ENCODE assay signal across 23 mouse cellular contexts in genomic region chr16:21848847-21849246, GRCm38 (mm10). TPM values are rescaled to one million over a fixed set of nuclear protein-coding genes. Genes with fewer than 3 reads are reported as not detected.
DNase-seq lines count a peak whose midpoint lies in the region; ATAC-seq and TF ChIP-seq lines count a peak whose summit lies in the region.
"Had no signal": no experiment of that assay in that cellular context is flagged by ENCODE, and none has a peak within 500 bp of the region (broad histone marks: within the 10 kb centered on the region; RNA-seq: fewer than 3 reads in every experiment).

No protein-coding gene starts in this region.

- DNase-seq in hindbrain, embryonic 14.5 days (ENCODE audit: low spot score), result no peak
- DNase-seq in hindbrain, postnatal 0 days (ENCODE audit: low spot score), result no peak
- DNase-seq in neural tube, embryonic 10.5 days (ENCODE audit: extremely low spot score, low spot score), result no peak
- DNase-seq in left cerebral cortex, adult 2 months (ENCODE audit: extremely low spot score in 1 of 2, low spot score in 2 of 2), result no peak
- DNase-seq in urinary bladder, adult 2 months (ENCODE audit: low spot score), result no peak
- DNase-seq: adrenal gland, adult 2 months; adrenal gland, postnatal 10 days; adrenal gland, postnatal 25 days; B cell, adult 2 months; cerebellum, adult 11 months; cerebellum, adult 18-20 months; cerebellum, adult 8-10 months; cerebellum, adult 9-11 months; cerebellum, postnatal 14 days; cerebellum, postnatal 36 days had no signal

- no peak overlapping the region for H3K9ac ChIP-seq in hindbrain, embryonic 14.5 days
- H3K9ac ChIP-seq in hindbrain, postnatal 0 days (replicated peaks; ENCODE audit: low read length), result no peak overlapping the region
- H3K9ac ChIP-seq in neural tube, embryonic 13.5 days, result no peak overlapping the region
- H3K9ac ChIP-seq: embryonic facial prominence, embryonic 12.5 days; forebrain, embryonic 13.5 days; forebrain, embryonic 15.5 days had no signal

- no peak for ATAC-seq in hindbrain, embryonic 14.5 days (ENCODE audit: low FRiP score)
- no peak for ATAC-seq in hindbrain, postnatal 0 days
- no peak for ATAC-seq in neural tube, embryonic 13.5 days (ENCODE audit: low read depth)
- peak; percentile 70 for ATAC-seq in granulocyte monocyte progenitor cell, adult 5-6 weeks (replicated peaks; ENCODE audit: poor library complexity, severe bottlenecking)
- ATAC-seq in megakaryocyte progenitor cell, adult 5-6 weeks (replicated peaks; ENCODE audit: poor library complexity), result peak; percentile 42
- ATAC-seq: CD4-positive, CD25-positive, alpha-beta regulatory T cell, adult 4 months; forebrain, embryonic 13.5 days; forebrain, embryonic 15.5 days had no signal

- no peak overlapping the region for H3K27ac ChIP-seq in hindbrain, embryonic 14.5 days
- H3K27ac ChIP-seq in hindbrain, postnatal 0 days, result no peak overlapping the region
- no peak overlapping the region for H3K27ac ChIP-seq in neural tube, embryonic 13.5 days (replicated peaks)
- H3K27ac ChIP-seq in left cerebral cortex, adult 2 months, result no peak overlapping the region
- H3K27ac ChIP-seq: embryonic facial prominence, embryonic 10.5 days; embryonic facial prominence, embryonic 12.5 days; forebrain, embryonic 13.5 days; forebrain, embryonic 15.5 days had no signal

- H3K36me3 ChIP-seq in hindbrain, embryonic 14.5 days (replicated peaks; ENCODE audit: control insufficient read depth, insufficient read depth), result no peaks in the 10 kb centered on the region
- no peaks in the 10 kb centered on the region for H3K36me3 ChIP-seq in hindbrain, postnatal 0 days (ENCODE audit: insufficient read depth, low read length)
- H3K36me3 ChIP-seq in neural tube, embryonic 13.5 days, result no peaks in the 10 kb centered on the region
- H3K36me3 ChIP-seq: embryonic facial prominence, embryonic 10.5 days; embryonic facial prominence, embryonic 12.5 days; forebrain, embryonic 15.5 days had no signal

- 87% methylated on average over 4 of the region's 4 CpGs for WGBS in hindbrain, embryonic 14.5 days
- WGBS in hindbrain, postnatal 0 days, result 87% methylated on average over 4 of the region's 4 CpGs
- 91% methylated on average over 4 of the region's 4 CpGs for WGBS in neural tube, embryonic 13.5 days

- intact Hi-C loops in left cerebral cortex, adult 2 months (cut with DNase I), result loop anchor here (5.0 kb wide), 1 partner anchor 63 kb away; no protein-coding TSS in a partner anchor

- no peaks in the 10 kb centered on the region for H3K27me3 ChIP-seq in hindbrain, embryonic 14.5 days (ENCODE audit: control insufficient read depth, insufficient read depth, low read length)
- H3K27me3 ChIP-seq in hindbrain, postnatal 0 days (ENCODE audit: insufficient read depth, low read length), result no peaks in the 10 kb centered on the region
- H3K27me3 ChIP-seq in neural tube, embryonic 13.5 days, result no peaks in the 10 kb centered on the region
- H3K27me3 ChIP-seq: embryonic facial prominence, embryonic 12.5 days; forebrain, embryonic 13.5 days; forebrain, embryonic 15.5 days had no signal

- peaks cover 43% of the 10 kb centered on the region for H3K4me1 ChIP-seq in hindbrain, embryonic 14.5 days (replicated peaks; ENCODE audit: control insufficient read depth, insufficient read depth, low read length)
- H3K4me1 ChIP-seq in hindbrain, postnatal 0 days (ENCODE audit: insufficient read depth, low read length), result peaks cover 10% of the 10 kb centered on the region; the same call in 1 of the 2 replicates
- peaks cover 66% of the 10 kb centered on the region for H3K4me1 ChIP-seq in neural tube, embryonic 13.5 days (replicated peaks)

- no peak for TF ChIP-seq CTCF in hindbrain, postnatal 0 days (IDR thresholded peaks at IDR 0.05; ENCODE audit: low read depth)
- no peak for TF ChIP-seq CTCF in left cerebral cortex, adult 2 months (IDR thresholded peaks at IDR 0.05)

- H3K9me3 ChIP-seq in hindbrain, embryonic 14.5 days (ENCODE audit: control insufficient read depth, low read length), result no peaks in the 10 kb centered on the region
- no peaks in the 10 kb centered on the region for H3K9me3 ChIP-seq in hindbrain, postnatal 0 days (ENCODE audit: low read length)
- no peaks in the 10 kb centered on the region for H3K9me3 ChIP-seq in neural tube, embryonic 13.5 days
- H3K9me3 ChIP-seq: embryonic facial prominence, embryonic 10.5 days; embryonic facial prominence, embryonic 12.5 days; forebrain, embryonic 13.5 days; forebrain, embryonic 15.5 days had no signal

- no peak overlapping the region for H3K4me3 ChIP-seq in hindbrain, embryonic 14.5 days (replicated peaks; ENCODE audit: low read length)
- no peak overlapping the region for H3K4me3 ChIP-seq in hindbrain, postnatal 0 days (ENCODE audit: low read length)
- 0 out of 2 replicates have a peak overlapping the region, but pooled peaks have one; percentile 3 for H3K4me3 ChIP-seq in neural tube, embryonic 13.5 days
- no peak overlapping the region for H3K4me3 ChIP-seq in left cerebral cortex, adult 2 months
- H3K4me3 ChIP-seq: embryonic facial prominence, embryonic 10.5 days; embryonic facial prominence, embryonic 12.5 days; forebrain, embryonic 13.5 days; forebrain, embryonic 15.5 days had no signal

- 0 out of 2 replicates have a peak overlapping the region, but pooled peaks have one; percentile 12 for H3K4me2 ChIP-seq in hindbrain, embryonic 14.5 days (replicated peaks)
- no peak overlapping the region for H3K4me2 ChIP-seq in hindbrain, postnatal 0 days (ENCODE audit: low read depth, low read length)
- peak overlapping the region; percentile 35 for H3K4me2 ChIP-seq in neural tube, embryonic 13.5 days
- H3K4me2 ChIP-seq: embryonic facial prominence, embryonic 12.5 days; forebrain, embryonic 13.5 days; forebrain, embryonic 15.5 days had no signal

RNA-seq across cellular contexts. Expression of gene Map3k13, which starts 54.7 kb away (rescaled TPM):
- polyA plus RNA-seq in hindbrain, embryonic 14.5 days (2014; fragmentation: Nextera tagmentation; extraction: Ambion mirVana), result 8.3 and 8.5 TPM in 2 replicates
- total RNA-seq in hindbrain, postnatal 0 days (2014; rRNA removed), result 12.8 and 12.9 TPM in 2 replicates
- 3.9 and 4.5 TPM in 2 replicates for polyA plus RNA-seq in hindbrain, postnatal 0 days (2015; fragmentation: Nextera tagmentation; extraction: Ambion mirVana)
- 8.7 and 9.5 TPM in 2 replicates for polyA plus RNA-seq in neural tube, embryonic 13.5 days (2015; fragmentation: Nextera tagmentation; extraction: Ambion mirVana)
- total RNA-seq in granulocyte monocyte progenitor cell, adult 5-6 weeks (2014; fragmentation: Nextera tagmentation), result 0.64 TPM in 1 of 2 replicates, not detected in the other
- 0.22 TPM in 1 of 2 replicates, not detected in the other for total RNA-seq in granulocyte monocyte progenitor cell, adult 5-6 weeks (2017)
- total RNA-seq in megakaryocyte progenitor cell, adult 5-6 weeks (2015), result 0.10 TPM in 1 of 2 replicates, not detected in the other
- 0.03 TPM in 1 of 2 replicates, not detected in the other for total RNA-seq in megakaryocyte progenitor cell, adult 5-6 weeks (2017)
- 10 to 100 TPM; 15.3 to 19.0 TPM for total RNA-seq in left cerebral cortex, adult 2 months (2021)
- polyA plus RNA-seq in urinary bladder, adult 2 months (2012; rRNA removed), result 0.69 and 0.96 TPM in 2 replicates

Comparison
In these comparisons a context has a peak if more than half of its experiments do, and no peak if none do; other contexts are left out.
1. ATAC-seq: peak in granulocyte monocyte progenitor cell, adult 5-6 weeks (single experiment) and megakaryocyte progenitor cell, adult 5-6 weeks (single experiment); none in hindbrain, embryonic 14.5 days (single experiment), hindbrain, postnatal 0 days (single experiment) and neural tube, embryonic 13.5 days (single experiment).